Mouse (Mus musculus): Measurements from ENCODE around the gene Atg16l2. TPM values are rescaled to one million over a fixed set of nuclear protein-coding genes. Genes with fewer than 3 reads are reported as not detected.

Atg16l2 gene
- total and polyA plus RNA-seq, 3 experiments: 7.9 to 8.8 TPM; not detected in 1

DNA sequence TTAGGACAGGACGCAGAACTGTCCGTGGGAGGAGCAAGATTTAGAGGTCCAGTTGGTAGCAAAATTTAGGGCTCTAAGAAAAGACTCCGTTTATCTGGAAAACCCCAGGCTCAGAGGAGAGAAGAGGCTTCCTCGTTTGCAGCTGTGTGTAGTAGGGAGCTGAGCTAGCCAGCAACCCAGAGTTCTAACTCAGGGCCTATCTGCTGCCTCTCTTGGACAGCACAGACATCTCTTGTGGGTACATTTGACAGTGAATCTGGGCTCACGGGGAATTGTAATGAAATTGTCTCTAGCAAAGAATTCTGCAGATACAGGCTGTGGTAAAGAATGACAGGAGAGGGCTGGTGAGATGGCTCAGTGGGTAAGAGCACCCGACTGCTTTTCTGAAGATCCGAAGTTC, 640 bp upstream of the Atg16l2 start:
- no peak for DNase-seq (ENCODE audit: low read depth, low spot score)
- Histone ChIP-seq H3K9me3 (replicated peaks; ENCODE audit: insufficient read depth, low read length) (no peaks in the 10 kb centered on the region), H3K27me3 (ENCODE audit: control insufficient read depth in 1 of 2, insufficient read depth in 2 of 2, low read length in 2 of 2) (no peaks in the 10 kb centered on the region), H3K79me2 (ENCODE audit: control insufficient read depth, insufficient read depth, low read length, poor library complexity) (no peaks in the 10 kb centered on the region; the same call in 1 of the 2 replicates), H3K4me1 (ENCODE audit: control insufficient read depth in 1 of 2, insufficient read depth in 2 of 2, low read length in 2 of 2) (peaks cover 0 to 11% of the 10 kb centered on the region in 2 experiments; a peak in 1 of 4 replicates), H3K9ac (ENCODE audit: control insufficient read depth, low read depth, low read length, poor library complexity, severe bottlenecking) (no peak overlapping the region; the same call in 1 of the 2 replicates), H3K4me3 (ENCODE audit: control insufficient read depth in 1 of 2, insufficient read depth in 1 of 2, low read depth in 2 of 2, low read length in 2 of 2) (no peak overlapping the region), H3K36me3 (ENCODE audit: control insufficient read depth in 1 of 2, insufficient read depth in 2 of 2, low read length in 2 of 2) (no peaks in the 10 kb centered on the region; a peak in 2 of 4 replicates), H3K27ac (ENCODE audit: control insufficient read depth, low read depth, low read length) (no peak overlapping the region)
- TF ChIP-seq ZKSCAN1 (IDR thresholded peaks at IDR 0.05; ENCODE audit: low read depth, low read length): no peak
- no peak for TF ChIP-seq CTCF (IDR thresholded peaks at IDR 0.05 in 2 of 3, conservative IDR thresholded peaks at IDR 0.05 in 1 of 3; ENCODE audit: control insufficient read depth in 1 of 3, insufficient read depth in 1 of 3, low read depth in 2 of 3, low read length in 3 of 3, poor library complexity in 1 of 3, severe bottlenecking in 1 of 3)
- TF ChIP-seq GABPA (IDR thresholded peaks at IDR 0.05; ENCODE audit: low read depth, low read length): no peak
- TF ChIP-seq POLR2AphosphoS2 (IDR thresholded peaks at IDR 0.05; ENCODE audit: low read length): no peak
- no peak for TF ChIP-seq CHD2 (IDR thresholded peaks at IDR 0.05; ENCODE audit: low read length)
- TF ChIP-seq MAZ (IDR thresholded peaks at IDR 0.05; ENCODE audit: low read depth, low read length): no peak
- no peak for TF ChIP-seq USF2 (IDR thresholded peaks at IDR 0.05; ENCODE audit: borderline replicate concordance in 1 of 2, insufficient read depth in 1 of 2, low read depth in 1 of 2, low read length in 2 of 2)

DNA sequence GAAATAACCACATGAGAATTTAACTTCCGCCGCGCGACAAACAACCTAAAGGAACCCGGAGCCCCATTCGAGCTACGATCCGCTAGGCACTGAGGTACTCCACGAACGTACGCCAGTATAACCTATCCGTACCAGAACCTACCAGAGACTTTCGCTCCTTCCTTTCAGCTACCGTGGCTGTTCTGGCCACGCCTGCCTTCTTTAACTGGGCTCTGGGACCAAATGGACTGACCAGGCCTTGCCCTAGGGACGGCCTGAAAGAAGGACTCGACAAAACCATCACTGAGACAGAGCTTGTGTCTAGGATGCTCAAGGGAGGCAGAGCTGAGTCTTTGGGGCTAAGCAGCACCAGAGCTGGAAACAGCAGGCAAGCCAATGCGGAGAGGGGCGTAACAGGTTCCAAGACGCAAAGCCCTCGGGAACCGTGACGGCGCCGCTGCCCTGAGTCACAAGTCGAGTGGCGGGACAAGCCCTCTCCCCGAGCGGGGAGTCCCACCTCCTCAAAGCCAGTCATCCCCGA, 630 bp downstream of the Atg16l2 start:
- Histone ChIP-seq H3K4me3 (ENCODE audit: control insufficient read depth in 1 of 2, insufficient read depth in 1 of 2, low read depth in 2 of 2, low read length in 2 of 2) (peak overlapping the region; percentile 58 to 94), H3K27me3 (ENCODE audit: control insufficient read depth in 1 of 2, insufficient read depth in 2 of 2, low read length in 2 of 2) (no peaks in the 10 kb centered on the region), H3K79me2 (ENCODE audit: control insufficient read depth, insufficient read depth, low read length, poor library complexity) (no peaks in the 10 kb centered on the region; the same call in 1 of the 2 replicates), H3K36me3 (ENCODE audit: control insufficient read depth in 1 of 2, insufficient read depth in 2 of 2, low read length in 2 of 2) (no peaks in the 10 kb centered on the region; a peak in 2 of 4 replicates), H3K4me1 (ENCODE audit: control insufficient read depth in 1 of 2, insufficient read depth in 2 of 2, low read length in 2 of 2) (peaks cover 0 to 11% of the 10 kb centered on the region in 2 experiments; a peak in 1 of 4 replicates), H3K9ac (ENCODE audit: control insufficient read depth, low read depth, low read length, poor library complexity, severe bottlenecking) (peak overlapping the region; percentile 82), H3K9me3 (replicated peaks; ENCODE audit: insufficient read depth, low read length) (no peaks in the 10 kb centered on the region), H3K27ac (ENCODE audit: control insufficient read depth, low read depth, low read length) (0 out of 2 replicates have a peak overlapping the region, but pooled peaks have one; percentile 1)
- peak; percentile 76 for DNase-seq (ENCODE audit: low read depth, low spot score)
- no peak for TF ChIP-seq MAZ (IDR thresholded peaks at IDR 0.05; ENCODE audit: low read depth, low read length)
- 0 out of 4 replicates have a peak, but pooled peaks of 1 of the 2 experiments have one; percentile 10 for TF ChIP-seq POLR2A (IDR thresholded peaks at IDR 0.05; ENCODE audit: control insufficient read depth in 1 of 2, insufficient read depth in 1 of 2, low read depth in 1 of 2, low read length in 2 of 2, poor library complexity in 1 of 2)
- TF ChIP-seq SIN3A (IDR thresholded peaks at IDR 0.05; ENCODE audit: low read length): no peak
- no peak for TF ChIP-seq CTCF (IDR thresholded peaks at IDR 0.05 in 2 of 3, conservative IDR thresholded peaks at IDR 0.05 in 1 of 3; ENCODE audit: control insufficient read depth in 1 of 3, insufficient read depth in 1 of 3, low read depth in 2 of 3, low read length in 3 of 3, poor library complexity in 1 of 3, severe bottlenecking in 1 of 3)

DNA sequence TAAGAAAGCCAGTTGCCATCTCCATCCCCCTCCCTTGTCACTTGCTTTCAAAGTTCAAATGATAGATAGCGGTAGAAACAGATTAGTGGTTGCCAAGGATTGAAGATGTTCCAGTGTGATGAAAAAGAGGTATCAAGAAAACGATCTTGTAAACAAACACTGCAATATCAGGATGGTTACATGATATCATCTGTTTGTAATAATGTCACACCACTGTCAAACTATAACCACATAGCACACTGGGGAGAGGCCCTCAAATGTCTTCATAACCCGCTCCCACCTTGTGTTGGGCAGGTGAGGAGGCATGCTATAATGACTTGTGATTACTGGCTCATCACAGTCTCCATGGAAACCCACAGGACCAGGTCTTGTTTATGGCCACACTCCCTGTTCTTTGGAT, 3.7 kb downstream of the Atg16l2 start:
- Histone ChIP-seq H3K36me3 (ENCODE audit: control insufficient read depth in 1 of 2, insufficient read depth in 2 of 2, low read length in 2 of 2) (no peaks in the 10 kb centered on the region; a peak in 2 of 4 replicates), H3K27me3 (ENCODE audit: control insufficient read depth in 1 of 2, insufficient read depth in 2 of 2, low read length in 2 of 2) (no peaks in the 10 kb centered on the region), H3K4me3 (ENCODE audit: control insufficient read depth in 1 of 2, insufficient read depth in 1 of 2, low read depth in 2 of 2, low read length in 2 of 2) (no peak overlapping the region), H3K9ac (ENCODE audit: control insufficient read depth, low read depth, low read length, poor library complexity, severe bottlenecking) (no peak overlapping the region), H3K79me2 (ENCODE audit: control insufficient read depth, insufficient read depth, low read length, poor library complexity) (no peaks in the 10 kb centered on the region; the same call in 1 of the 2 replicates), H3K9me3 (replicated peaks; ENCODE audit: insufficient read depth, low read length) (no peaks in the 10 kb centered on the region), H3K27ac (ENCODE audit: control insufficient read depth, low read depth, low read length) (no peak overlapping the region), H3K4me1 (ENCODE audit: control insufficient read depth in 1 of 2, insufficient read depth in 2 of 2, low read length in 2 of 2) (peaks cover 0 to 11% of the 10 kb centered on the region in 2 experiments; a peak in 1 of 4 replicates)
- no peak for TF ChIP-seq E2F4 (IDR thresholded peaks at IDR 0.05; ENCODE audit: borderline replicate concordance, low read depth, low read length)
- no peak for TF ChIP-seq GABPA (IDR thresholded peaks at IDR 0.05; ENCODE audit: low read depth, low read length)
- TF ChIP-seq JUND (IDR thresholded peaks at IDR 0.05; ENCODE audit: low read depth, low read length): no peak
- no peak for TF ChIP-seq CHD2 (IDR thresholded peaks at IDR 0.05; ENCODE audit: low read length)
- no peak for TF ChIP-seq MAZ (IDR thresholded peaks at IDR 0.05; ENCODE audit: low read depth, low read length)
- no peak for TF ChIP-seq ZNF384 (IDR thresholded peaks at IDR 0.05; ENCODE audit: low read depth, low read length)
- no peak for TF ChIP-seq EP300 (IDR thresholded peaks at IDR 0.05; ENCODE audit: low read depth in 1 of 2, low read length in 2 of 2)
- TF ChIP-seq ZMIZ1 (IDR thresholded peaks at IDR 0.05; ENCODE audit: low read depth, low read length): no peak
- no peak for TF ChIP-seq HCFC1 (IDR thresholded peaks at IDR 0.05; ENCODE audit: low read depth, low read length)
- TF ChIP-seq CTCF (IDR thresholded peaks at IDR 0.05 in 2 of 3, conservative IDR thresholded peaks at IDR 0.05 in 1 of 3; ENCODE audit: control insufficient read depth in 1 of 3, insufficient read depth in 1 of 3, low read depth in 2 of 3, low read length in 3 of 3, poor library complexity in 1 of 3, severe bottlenecking in 1 of 3): no peak
- no peak for TF ChIP-seq USF1 (IDR thresholded peaks at IDR 0.05; ENCODE audit: low read depth, low read length)
- no peak for TF ChIP-seq TCF12 (IDR thresholded peaks at IDR 0.05; ENCODE audit: low read depth, low read length)
- TF ChIP-seq ETS1 (IDR thresholded peaks at IDR 0.05; ENCODE audit: low read depth, low read length): no peak
- no peak for DNase-seq (ENCODE audit: low read depth, low spot score)
